Mouse (Mus musculus): ENCODE measurements around the gene Fcer2a.

The Fcer2a gene

DNA sequence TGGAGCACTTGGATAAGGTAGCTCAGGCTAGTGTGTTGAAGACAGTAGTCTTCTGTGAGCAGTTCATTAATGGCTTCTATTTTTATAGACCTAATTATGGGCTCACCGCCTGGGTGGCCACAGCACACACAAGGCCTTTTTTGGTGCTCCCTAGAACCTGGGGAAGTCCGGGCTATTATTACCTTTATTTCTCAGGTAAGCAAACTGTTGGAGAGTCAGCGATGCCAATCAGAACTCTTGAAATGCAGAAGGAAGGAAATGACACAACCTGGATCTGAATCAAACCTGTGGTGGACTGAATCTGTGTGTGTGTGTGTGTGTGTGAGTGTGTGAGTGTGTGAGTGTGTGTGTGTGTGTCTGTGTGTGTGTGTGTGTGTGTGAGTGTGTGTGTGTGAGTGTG, at the start of gene Fcer2a:
Fcer2a (minus strand) TSS at position 55 of the 400 bp plus-strand sequence.
- no peak for DNase-seq (ENCODE audit: low read depth, low spot score)

DNA sequence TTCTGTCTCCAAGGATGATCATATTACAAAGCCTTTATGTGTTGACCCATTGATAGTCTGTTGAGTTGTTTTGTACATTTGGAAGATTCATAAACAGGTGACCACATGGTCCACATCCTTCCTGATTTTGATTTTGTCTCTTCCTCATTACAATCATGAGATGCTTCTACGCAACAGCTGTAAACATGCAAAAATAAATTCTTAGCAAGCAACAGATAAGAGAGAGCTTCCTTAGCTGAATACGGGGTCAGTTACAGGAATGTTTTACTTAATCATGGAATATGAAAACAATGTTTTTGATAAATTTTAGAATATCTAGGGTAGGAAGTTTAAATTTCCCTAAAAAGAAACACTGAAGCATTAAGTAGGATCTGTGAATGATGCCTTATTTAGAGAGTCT, 43.0 kb upstream of the Fcer2a start:
- DNase-seq (ENCODE audit: low read depth, low spot score), result no peak

DNA sequence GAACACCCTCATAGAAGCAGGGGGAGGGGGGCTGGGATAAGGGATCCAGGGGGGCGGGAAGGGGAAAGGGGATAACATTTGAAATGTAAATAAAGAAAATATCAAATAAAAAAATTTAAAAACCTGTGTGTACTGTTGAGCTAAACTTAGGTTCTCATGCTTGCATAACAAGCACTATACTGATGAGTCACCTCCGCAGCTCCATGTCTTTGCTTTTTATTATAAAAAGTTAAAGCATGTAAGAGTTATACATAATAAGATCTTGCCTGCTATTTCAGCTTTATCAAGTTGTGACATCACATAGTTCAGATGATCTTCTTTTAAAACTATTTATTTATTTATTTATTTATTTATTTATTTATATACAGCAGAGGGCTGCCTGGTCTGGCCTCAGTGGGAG, 41.6 kb upstream of the Fcer2a start:
- DNase-seq (ENCODE audit: low read depth, low spot score), result no peak

DNA sequence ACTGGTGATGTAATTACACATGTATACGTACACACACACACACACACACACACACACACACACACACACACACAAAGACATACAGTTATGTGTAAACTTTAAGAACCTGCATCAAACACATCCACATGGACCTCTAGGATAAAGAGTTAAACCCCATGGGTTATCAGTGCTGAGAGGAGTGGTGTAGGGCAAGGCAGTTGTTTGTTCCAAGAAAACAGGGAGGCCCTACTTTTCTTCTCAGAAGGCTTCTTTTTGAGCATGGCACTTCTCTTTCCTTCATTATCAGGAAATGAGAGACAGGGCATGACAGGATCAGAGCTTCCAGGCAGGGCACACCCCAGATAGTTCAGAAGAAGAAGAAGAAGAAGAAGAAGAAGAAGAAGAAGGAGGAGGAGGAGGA, 40.1 kb upstream of the Fcer2a start:
- no peak for DNase-seq (ENCODE audit: low read depth, low spot score)

DNA sequence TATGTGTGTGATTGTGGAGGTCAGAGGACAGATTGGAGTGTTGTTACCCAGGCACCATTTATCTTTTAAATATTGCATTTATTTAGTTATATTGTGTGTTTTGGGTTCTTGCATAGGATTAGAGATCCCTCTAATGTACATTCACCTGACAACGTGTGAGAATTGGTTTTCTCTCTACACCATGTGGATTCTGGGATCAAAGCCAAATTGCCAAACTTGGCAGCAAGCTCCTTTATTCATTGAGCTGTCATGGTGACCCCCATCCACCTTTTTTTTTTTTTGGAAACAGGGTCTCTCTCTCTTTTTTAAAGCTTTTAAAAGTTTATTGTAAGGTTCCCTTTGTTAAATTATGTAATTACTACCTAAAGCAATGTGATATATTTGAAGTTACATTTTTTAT, 27.1 kb upstream of the Fcer2a start:
- no peak for DNase-seq (ENCODE audit: low read depth, low spot score)

DNA sequence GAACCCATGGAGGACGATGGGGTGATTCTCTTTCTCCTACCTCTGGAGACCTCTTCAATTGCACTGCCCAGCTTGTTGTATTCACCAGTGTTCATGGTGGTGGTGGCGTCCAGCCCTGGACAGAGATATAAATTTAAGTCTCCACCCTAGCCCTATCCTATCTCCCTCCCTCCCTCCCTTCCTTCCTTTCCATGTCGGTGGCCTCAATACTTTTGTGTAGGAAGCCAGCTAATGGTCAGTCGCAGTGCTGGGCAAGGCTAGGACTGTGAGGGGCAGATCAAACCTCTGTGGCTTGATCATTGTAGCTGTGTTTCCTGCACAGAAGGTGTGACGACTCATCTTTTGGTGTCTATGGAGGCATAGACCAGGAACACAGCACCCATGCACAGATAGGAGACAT, 26.6 kb upstream of the Fcer2a start, which contains the start of gene Clec4g:
Clec4g (minus strand) TSS at position 101 of the 400 bp plus-strand sequence.
- no peak for DNase-seq (ENCODE audit: low read depth, low spot score)

DNA sequence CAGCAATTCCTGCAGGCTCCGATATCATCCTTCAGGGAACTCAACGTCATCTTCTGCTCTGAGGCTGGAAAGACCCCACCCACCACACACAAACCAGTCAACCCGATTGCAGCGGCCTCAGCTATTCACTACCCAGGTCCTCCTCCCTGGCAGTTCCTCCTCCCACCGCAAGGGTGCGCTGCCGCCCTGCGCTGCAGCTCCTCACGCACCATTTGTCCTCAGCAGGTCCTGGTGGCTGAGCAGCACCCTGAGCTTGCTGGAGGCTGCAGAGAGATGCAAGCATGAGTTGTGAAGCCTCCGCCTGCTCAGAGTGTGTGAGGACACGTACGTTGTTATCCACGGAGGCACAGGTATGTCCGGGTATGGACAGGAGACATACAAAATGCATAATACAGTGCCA, 24.6 kb upstream of the Fcer2a start:
- peak; percentile 89 for DNase-seq (ENCODE audit: low read depth, low spot score)

DNA sequence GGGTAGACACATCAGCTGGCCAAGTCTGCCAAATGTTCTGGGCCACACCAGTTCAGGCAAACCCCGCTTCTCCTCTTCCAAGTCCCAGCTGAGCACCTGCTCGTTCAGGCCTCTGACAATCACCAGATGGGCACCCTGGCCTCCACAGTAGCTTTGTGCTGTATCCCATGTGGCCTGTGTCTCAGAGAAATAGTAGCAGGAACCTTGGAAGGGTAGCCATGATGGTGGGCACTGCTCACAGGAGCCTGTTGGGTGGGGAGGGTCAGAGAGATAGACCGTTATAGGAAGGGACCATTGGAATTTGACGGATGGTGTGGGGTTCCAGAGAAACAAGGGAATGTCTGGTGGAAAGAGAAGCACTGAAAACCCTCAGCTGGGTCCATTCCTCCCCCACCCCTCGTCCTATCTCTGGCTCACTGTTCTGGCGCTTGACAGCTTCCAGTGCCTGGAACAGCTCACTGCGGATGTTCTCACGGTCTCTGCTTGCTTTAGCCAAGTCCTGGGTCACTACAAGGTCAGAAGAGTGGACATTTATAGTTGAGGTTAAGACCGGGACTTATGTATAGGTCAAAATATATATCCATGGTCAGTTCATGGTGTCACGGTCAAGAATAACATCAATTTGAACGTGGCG, 23.5 kb upstream of the Fcer2a start:
- DNase-seq (ENCODE audit: low read depth, low spot score), result no peak

DNA sequence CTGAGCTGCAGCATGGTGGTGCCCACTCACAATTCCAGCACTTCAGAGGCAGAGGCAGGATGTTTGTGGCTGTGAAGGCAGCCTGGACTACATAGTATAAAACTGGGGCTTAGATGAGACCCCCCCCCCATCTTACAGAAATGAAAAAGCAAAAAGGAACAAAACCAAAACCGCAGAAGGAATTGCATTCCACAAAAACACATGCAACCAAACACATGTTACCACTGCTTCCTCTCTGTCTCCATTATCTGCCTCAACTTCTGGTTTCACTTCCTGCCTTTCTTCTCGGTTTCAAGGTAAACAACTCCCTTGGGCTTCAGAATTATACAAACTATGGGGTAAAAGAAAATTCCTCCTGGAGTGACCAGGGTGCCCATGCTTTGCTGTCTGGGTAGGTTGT, 17.7 kb upstream of the Fcer2a start:
- DNase-seq (ENCODE audit: low read depth, low spot score), result no peak

DNA sequence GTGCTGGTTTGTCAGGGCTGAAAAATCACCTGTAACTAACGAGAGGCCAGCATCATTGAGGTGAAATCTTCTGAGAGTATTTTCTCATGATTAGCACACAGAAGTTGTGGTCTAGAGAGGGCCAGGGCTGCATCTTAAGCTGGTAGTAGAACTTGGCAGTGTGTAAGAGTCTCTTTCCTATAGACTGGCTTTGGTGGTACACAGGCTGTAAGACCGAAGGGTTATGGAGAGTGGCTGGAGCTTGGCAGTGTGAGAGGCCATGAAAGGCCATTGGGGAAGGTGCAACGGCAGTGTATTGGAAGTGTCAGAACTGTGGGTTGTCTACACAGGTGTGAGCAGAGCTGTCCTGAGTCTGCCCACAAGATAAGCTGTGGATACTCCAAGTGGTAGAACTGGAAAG, 16.3 kb upstream of the Fcer2a start:
- DNase-seq (ENCODE audit: low read depth, low spot score), result no peak

DNA sequence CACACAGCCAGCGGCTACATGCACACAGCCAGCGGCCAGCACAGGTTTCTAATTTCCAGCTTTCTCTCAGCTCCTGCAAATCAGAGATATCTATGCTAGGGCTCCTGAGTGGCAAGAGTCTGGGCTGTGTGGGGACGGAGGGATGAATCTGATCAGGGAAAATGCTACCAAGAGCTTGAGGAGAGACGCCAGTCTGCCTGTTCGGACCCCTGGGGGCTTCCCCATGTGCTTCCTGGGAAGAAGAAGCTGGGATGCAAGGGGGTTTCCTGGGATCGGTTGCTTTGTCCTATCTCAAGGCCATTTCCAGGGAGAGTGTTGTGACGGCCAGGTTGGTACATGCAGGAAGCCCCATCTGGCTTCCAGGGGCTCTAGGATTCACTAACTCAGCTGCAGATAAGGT, 13.6 kb upstream of the Fcer2a start:
- DNase-seq (ENCODE audit: low read depth, low spot score), result no peak

DNA sequence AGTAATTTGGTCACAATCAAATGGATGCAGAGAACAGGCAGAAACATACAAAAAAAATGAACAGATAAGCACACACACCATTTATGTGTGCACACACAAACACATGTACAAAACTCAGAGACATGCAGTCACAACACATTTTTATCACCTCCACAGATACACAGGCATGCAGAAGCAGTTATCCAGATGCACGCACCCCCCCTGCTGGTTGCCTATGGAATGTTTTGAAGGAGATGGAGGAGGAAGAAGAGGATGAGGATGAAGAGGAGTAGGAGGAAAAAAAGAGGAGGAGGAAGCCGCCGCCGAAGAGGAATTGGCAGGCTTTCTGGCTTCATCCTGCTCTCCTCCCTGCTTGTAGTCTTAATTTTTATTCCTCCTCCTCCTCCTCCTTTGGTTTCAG, 11.7 kb upstream of the Fcer2a start:
- DNase-seq (ENCODE audit: low read depth, low spot score), result no peak

DNA sequence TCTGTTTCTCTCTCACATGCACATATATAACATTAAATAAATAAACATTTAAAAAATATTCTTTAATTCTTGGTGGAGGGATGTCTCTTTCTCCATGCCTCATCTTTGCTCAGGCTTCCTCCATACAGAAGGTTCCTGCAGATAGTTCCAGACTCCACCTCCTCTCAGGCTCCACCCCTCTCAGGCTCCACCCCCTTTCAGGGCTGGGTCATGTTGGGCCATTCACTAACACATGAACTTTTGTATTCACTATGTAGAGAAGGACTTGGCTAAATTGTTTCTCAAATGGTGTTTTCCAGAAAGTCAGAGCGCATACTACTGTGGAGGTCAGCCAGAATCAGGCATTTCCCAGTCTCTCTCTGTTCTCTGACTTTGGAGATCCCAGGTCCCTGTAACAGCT, 7.5 kb upstream of the Fcer2a start:
- DNase-seq (ENCODE audit: low read depth, low spot score), result no peak

DNA sequence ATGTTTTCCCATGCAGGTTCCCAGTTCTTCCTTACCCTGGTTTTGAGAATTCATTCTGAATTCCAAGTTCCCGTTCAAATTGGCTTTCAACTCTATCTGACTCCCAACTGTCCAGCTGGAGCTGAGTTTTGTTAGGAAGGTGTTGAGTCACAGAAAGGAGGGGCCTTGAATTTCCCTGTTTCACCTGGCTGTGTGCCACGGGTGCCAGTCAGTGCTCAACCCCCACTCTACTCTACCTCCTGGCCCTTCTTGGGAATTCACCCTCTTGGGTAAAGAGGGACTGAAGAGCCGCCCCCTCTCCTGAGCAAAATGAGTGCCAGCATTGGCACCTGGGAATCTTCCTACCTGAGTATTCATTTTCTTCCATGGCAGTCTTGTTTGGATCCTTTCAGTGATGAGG, 3.2 kb downstream of the Fcer2a start:
- DNase-seq (ENCODE audit: low read depth, low spot score), result no peak

DNA sequence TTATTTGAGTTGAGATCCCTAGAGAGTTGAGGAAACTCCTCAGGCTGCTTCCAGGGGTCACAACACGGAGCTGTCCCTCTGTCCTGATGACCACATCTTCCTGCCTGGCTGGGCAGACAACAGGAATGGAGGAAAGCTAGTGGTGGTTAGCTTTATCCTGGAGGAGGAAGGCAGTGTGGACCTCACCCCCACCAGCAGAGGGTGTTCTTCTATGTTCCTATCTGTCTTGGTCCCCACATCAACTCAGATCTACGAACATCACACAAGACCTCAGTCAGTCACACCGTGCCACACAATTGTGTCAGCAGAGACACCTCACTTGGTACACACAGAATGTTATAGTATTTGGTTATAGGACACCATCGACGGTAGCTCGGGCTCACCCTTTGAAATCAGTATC, 6.4 kb downstream of the Fcer2a start:
- DNase-seq (ENCODE audit: low read depth, low spot score), result no peak

DNA sequence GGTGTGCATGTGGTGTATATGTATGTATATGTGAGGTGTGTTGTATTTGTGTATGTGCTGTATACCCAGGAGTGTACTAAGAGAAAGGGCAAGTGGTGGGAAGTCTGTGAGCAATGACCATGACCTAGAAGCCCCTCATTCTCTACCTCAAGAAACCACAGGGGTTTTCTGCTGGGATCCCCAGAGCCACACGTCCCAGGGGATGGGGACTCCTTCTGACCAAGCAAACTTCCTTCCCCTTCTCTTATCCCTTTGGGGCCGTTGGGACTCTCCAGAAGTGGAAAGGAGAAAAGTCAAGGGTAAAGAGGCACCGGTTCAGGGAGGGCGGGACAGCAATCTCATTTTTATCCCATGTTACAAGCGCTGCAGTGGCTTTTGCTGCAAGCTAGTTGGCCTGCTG, 8.6 kb downstream of the Fcer2a start:
- no peak for DNase-seq (ENCODE audit: low read depth, low spot score)

DNA sequence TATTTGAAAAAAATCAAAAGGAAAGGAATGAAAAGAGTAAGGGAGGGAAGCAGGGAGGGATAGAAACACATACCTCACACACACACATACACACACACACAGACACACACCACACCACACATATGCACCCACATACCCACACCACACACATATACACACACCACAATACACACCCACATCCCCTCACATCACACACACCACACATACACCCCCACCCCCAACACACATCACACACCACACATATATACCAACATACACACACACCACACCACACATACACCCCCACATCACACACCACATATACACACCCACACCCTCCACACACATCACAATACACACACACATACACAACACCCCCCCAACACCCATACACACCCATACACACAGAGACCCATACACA, 9.4 kb downstream of the Fcer2a start:
- DNase-seq (ENCODE audit: low read depth, low spot score), result no peak

DNA sequence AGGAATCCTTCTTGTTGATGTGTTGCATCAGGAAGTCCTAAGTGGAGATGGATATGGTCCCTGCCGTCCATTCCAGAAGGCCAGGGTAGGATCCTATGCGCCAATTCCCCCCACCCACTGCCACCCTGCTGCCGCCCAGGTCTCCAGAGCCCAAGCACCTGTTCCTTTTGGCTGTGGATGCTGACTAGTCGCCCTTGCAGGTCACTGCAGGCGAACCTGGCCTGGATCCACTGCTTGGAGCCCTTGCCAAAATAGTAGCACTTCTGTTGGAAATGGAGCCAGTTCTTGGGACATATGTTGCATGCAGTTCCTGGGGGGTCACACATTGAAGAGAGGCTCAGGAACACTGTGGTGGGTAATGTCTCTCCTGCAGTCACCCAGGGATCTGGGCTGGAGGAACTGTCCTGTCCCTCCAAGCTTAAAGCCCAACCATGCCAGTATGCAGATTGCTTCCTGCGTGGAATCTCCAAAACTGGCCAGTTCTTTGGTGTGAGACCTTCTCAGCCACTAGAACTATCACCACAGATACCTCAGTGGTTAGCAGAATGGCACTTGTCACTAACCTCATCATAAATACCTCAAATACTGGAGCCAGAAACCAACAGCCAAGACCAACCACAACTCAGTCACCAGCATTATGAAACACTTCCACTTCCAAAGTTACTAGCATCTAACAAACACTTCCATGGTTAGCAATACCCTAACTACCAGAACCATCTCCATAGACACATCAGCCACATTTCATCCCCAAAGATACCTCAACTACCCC, 10.4 kb downstream of the Fcer2a start:
- no peak for DNase-seq (ENCODE audit: low read depth, low spot score)

DNA sequence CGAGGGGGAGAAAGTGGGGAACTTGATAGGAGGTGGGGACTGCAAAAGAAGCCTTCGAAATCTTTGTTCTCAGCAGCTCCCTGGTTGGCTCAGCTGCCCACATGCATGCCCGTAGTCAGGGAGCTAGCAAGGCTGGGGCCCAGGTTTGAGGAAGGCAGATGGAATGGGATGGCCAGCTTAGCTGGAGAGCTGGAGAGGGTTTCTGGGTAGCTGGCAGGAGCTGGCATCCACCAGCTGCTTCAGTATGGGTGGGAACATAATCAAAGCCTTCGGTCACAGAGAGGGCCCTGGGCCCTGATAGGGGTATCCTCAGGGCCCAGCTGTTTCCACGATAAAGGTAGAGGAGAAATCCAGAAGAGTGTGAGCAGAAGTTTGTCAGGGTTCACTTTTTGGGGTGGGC, 11.5 kb downstream of the Fcer2a start:
- no peak for DNase-seq (ENCODE audit: low read depth, low spot score)

DNA sequence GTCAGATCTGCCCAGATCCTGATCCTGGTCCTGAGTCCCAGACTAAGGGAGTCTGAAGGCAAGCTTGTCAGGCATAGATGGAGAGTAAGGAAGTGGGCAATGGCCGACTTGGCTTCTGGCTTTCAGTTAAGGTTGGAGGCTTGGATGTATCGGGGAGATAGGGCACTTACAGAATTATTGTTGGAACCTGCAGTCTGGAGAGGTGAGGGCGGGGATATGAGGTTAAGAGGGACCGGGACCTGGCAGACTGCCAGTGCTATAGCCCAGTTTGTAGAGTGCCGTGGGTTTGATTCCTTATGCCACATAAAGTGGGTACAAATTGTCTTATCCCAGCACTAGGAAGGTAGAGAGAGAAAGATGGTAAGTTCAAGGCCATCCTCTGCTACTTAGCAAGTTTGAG, 14.3 kb downstream of the Fcer2a start:
- no peak for DNase-seq (ENCODE audit: low read depth, low spot score)

DNA sequence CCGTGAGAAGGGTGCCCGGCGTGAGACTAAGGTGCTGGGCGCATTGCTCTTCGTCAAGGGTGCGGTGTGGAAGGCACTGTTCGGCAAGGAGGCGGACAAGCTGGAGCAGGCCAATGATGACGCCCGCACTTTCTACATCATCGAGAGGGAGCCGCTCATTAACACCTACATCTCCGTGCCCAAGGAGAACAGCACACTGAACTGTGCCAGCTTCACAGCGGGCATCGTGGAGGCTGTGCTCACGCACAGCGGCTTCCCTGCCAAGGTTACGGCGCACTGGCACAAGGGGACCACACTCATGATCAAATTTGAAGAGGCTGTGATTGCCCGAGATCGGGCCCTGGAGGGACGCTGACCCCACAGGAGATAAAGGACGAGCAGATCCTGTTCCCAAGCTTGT, 14.7 kb downstream of the Fcer2a start:
- no peak for DNase-seq (ENCODE audit: low read depth, low spot score)

DNA sequence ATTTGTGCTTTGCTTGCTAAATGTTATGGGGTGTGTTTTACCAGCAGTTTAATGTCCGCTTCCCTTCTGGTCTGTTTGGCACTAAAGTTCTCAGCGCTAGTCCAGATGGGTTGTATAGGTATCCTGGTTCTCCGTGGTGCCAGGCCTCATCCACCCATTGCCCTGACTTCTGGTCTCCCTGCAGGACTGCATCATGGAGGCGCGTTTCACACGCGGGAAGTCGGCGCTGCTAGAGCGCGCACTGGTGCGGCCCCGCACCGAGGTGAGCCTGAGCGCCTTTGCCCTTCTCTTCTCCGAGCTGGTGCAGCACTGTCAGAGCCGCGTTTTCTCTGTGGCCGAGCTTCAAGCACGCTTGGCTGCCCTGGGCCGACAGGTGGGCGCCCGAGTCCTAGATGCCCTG, 15.1 kb downstream of the Fcer2a start:
- peak; percentile 51 for DNase-seq (ENCODE audit: low read depth, low spot score)

DNA sequence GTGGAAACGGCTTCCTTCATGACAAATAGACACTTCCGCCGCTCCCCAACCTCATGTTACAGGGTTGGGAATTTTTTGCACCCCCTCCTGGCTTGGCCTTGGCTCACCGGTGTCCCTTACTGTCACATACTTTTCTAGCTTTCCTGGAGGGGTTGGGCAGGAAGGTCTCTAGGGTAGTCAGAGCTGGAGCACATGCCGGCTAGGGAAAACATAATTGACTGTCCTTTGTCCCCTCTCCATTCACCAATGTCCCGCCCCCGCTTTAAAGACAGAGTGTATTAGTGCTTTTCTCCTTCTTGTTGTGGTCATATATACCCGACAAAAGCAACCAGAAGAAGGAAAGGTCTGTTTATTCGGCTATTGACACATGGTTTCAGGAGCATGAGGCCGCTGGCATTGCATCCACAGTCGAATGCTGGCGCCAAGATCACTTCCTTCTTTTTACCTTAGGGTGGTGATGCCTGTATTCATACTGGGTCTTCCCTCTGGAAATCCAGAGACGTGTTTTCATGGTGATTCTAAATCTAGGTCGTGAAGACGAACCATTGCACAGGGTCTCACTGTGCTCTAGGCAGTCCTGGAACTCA, 16.9 kb downstream of the Fcer2a start:
- DNase-seq (ENCODE audit: low read depth, low spot score), result no peak
